Mouse (Mus musculus): Measurements from ENCODE around the gene Bcl11b.

DNA sequence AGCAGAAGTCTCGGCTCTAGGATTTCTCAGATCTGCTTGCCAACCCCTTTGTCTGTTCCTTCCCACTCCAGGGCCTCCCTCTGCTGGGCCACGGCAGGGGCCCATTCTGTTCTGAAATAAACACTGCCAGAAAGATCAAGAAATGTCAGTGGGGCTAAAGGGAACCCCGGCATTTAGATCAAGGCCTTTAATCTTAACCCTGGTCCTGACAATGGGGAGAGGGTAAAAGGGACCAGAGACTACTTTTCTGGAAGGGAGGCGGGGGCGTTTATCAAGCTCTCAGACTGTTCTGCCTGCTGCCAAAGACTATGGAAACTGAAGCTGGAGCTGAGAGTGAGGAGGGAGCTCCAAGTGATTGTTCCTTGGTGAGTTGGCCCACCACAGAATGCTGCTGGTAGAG lies 114.8 kb downstream of the Bcl11b start:
- TF ChIP-seq CTCF (IDR thresholded peaks at IDR 0.05; ENCODE audit: control insufficient read depth, insufficient read depth, insufficient replicate concordance, low read depth, low read length) (no peak), POLR2A (IDR thresholded peaks at IDR 0.05; ENCODE audit: control insufficient read depth, low read depth, low read length) (no peak)

Measured in testis, adult 2 months (tissue).